Mouse (Mus musculus) heart, postnatal 10 days (tissue): ENCODE results near the gene Fgf11. TPM values are rescaled to one million over a fixed set of nuclear protein-coding genes. Genes with fewer than 3 reads are reported as not detected.
A peak's percentile ranks its signal among the peaks of the same experiment; 100 is the strongest.

Experiments
- DNase-seq, 2 experiments: peaks; one replicate each; pipeline ENCODE4 v3.0.0; 2021
- intact Hi-C: fragments of 180-260 bp; cut with DNase I; formaldehyde crosslinking; loops from one replicate; pipeline ENCODE4 v1.15.1; 2025
- total RNA-seq, 2 experiments: library from RNA; stranded (reverse); gene quantifications; 2 replicates each; pipeline ENCODE4 v1.2.3; 2021

Gene Fgf11
- total RNA-seq, 2 experiments from 2014 or later: 1.9 to 3.5 TPM

DNA sequence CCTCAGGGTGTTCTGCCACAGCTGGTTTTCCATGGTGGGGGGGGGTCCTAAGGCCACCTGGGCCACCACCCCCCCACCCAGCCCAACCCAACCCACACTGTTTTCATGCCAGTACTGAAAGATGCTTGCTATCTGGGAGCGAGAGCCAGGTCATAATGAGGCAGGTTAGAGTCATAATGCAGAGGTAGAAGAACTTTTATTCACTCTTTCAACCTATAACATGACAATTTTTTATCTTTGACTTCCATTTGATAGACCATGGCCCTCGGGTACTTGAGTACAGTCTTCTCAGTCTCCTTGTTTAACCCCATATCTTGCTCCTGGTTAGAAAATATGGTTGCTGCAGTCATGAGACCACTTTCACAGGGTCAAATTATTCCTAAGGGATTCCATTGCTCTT, 16.7 kb upstream of the Fgf11 start, which contains the start of gene Spem2:
Gene Spem2, minus strand, starts transcription at position 101 of the 400 bp plus-strand sequence.
- DNase-seq: no peak
- intact Hi-C loops: no loop called here

DNA sequence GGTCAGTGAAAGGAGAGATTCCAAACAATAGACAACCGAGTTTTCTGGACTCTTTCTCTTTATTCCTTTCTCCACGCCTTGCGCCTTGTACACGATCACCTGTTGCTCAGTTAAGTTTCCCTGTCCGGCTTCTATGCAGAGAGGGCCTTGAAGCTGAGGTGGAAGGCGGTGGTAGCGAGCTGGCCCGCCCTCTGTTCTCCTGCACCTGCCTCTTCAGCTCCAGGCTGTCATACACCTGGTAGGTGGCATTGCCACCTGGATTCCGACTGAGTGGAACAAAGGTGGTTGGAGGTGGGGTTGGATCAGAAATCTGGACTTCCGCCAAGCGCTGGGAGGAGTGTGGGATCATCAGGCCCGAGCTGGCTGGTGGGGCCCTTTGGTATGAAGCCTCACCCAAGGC, 14.9 kb upstream of the Fgf11 start:
- intact Hi-C loops: no loop called here
- no peak for DNase-seq

DNA sequence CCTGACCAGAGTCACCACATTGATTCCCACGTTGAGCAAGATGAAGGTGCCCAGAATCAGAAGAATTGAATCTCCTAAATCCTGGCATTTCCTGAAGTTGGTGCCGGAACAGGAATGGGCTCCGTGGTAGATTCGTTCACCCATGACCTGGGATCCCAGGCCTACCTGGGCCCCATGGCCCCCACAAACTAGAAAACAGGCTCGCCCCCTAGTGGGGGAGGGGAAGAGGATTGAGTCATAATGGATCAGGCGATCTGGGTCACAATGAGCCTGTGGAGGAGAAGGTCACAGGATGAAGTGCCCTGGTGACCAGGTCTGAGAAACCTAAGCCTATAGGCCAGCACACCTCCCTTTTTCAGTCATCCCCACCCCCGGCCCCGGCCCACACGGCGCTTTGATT, 13.5 kb upstream of the Fgf11 start, which contains the start of gene Gm39566:
Gene Gm39566, minus strand, starts transcription at position 144 of the 400 bp plus-strand sequence.
- intact Hi-C loops: no loop called here
- no peak for DNase-seq

DNA sequence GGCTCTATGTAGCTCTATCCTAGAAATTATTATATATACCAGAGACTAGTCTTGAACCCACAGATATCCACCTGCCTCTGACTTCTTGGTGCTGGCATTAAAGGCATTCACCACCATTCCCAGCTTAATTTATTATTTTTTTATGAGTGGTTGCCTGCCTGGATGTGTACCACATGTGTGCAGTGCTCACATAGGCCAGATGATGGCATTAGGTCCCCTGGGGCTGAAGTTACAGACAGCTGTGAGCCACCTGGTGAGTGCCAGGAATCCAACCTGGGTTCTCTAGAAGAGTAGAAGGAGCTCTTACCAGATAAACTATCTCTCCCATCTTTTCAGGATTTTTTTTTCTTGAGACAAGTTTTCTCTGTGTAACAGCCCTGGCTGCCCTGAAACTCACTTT, 8.6 kb upstream of the Fgf11 start:
- DNase-seq: no peak
- intact Hi-C loops: no loop called here

DNA sequence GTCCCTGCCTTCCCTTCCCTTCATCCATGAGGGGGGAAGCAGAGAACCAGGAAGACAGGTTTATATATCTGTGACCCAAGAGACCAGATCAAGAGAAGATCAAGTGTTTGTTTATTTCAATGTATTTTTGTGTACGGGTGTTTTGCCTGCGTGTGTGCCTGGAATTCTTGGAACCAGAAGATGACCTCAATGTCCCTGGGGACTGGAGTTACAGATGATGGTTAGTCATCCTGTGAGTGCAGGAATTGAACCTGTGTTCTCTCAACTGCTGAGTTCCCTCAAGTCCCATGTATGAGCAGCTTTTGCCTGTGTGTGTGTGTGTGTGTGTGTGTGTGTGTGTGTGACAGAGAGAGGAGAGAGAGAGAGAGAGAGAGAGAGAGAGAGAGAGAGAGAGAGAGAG, 6.0 kb upstream of the Fgf11 start:
- DNase-seq: no peak
- intact Hi-C loops: no loop called here

DNA sequence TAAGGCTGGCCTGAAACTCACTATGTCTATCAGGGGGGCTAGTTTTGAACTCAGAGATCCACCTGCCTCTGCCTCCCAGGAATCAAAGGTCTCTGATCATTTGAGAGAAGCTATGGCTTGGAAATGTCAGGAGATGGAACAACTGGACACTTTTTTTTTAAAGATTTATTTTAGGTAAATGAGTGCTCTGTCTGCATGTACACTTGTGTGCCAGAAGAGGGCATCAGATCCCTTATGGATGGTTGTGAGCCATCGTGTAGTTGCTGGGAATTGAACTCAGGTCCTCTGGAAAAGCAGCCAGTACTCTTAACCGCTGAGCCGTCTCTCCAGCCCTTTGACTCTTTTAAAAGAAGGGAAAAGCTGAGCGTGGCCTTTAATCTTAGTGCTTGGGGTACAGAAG, 4.7 kb upstream of the Fgf11 start:
- intact Hi-C loops: no loop called here
- no peak for DNase-seq

DNA sequence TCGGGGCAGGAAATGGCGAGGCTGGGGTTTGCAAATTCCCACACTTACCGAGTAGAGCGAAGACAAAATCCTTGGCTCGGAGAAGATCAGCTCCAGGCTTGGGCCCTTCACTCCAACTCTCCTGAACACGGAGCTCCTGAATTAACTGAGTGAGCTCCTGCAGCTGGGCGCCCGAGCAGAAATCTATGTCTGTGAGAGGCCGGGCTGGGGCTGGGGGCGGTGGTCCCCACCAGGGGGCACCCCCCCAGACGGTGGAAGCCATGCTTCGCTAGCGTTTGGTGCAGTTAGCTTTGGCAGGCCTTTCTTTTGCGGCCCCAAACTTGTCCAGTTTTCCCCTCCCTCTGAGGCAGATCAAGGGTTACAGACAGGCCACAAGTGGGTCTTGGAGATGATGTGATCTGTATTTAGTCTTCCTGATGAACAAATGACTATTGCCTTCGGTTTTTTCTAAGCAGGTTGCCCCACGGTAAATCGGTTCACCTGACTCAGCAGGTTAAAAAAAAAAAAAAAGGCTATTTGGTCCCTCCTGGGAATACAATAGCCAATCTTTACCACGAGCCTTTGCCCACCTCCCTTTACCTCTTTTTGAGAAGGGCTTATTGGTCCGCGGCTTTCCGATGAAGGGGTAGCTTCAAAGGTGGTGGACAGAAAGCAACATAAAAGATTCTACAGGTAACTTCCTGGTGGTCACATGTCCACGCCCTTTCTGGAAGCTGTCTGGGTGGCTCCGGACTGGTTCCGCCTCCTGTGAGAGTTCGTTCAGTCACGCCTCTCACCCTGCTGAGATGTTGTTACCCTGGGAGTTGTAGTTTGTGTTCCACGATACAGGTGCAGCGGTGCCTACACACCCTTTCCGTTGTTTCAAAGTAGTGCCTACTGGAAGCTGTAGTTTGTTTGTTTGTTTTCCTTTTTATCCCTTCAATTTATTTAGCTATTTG, 3.6 kb upstream of the Fgf11 start, which contains the start of gene Tmem102:
Gene Tmem102, minus strand, starts transcription at position 653 of the 938 bp plus-strand sequence.
- DNase-seq: peak; percentile 19 to 34
- intact Hi-C loops: loop anchor here (2.0 kb wide), 1 partner anchor 72 kb away; no protein-coding TSS in a partner anchor

DNA sequence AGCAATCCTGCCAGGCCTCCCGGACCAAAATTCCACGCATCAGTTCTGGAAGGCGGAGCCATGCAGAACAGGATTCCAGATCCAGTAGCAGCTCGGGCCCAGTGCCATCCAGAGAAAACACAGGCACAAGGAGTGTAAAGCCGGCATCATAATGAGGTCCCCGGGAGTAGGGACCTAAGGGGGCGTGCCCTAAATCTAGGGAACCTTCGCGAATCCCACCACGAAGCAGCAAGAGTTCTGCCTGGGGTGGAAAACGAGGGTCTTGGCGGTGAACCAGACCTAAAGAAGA, 2.9 kb upstream of the Fgf11 start:
- DNase-seq: peak; percentile 36 to 51
- intact Hi-C loops: loop anchor here (2.0 kb wide), 1 partner anchor 72 kb away; no protein-coding TSS in a partner anchor

DNA sequence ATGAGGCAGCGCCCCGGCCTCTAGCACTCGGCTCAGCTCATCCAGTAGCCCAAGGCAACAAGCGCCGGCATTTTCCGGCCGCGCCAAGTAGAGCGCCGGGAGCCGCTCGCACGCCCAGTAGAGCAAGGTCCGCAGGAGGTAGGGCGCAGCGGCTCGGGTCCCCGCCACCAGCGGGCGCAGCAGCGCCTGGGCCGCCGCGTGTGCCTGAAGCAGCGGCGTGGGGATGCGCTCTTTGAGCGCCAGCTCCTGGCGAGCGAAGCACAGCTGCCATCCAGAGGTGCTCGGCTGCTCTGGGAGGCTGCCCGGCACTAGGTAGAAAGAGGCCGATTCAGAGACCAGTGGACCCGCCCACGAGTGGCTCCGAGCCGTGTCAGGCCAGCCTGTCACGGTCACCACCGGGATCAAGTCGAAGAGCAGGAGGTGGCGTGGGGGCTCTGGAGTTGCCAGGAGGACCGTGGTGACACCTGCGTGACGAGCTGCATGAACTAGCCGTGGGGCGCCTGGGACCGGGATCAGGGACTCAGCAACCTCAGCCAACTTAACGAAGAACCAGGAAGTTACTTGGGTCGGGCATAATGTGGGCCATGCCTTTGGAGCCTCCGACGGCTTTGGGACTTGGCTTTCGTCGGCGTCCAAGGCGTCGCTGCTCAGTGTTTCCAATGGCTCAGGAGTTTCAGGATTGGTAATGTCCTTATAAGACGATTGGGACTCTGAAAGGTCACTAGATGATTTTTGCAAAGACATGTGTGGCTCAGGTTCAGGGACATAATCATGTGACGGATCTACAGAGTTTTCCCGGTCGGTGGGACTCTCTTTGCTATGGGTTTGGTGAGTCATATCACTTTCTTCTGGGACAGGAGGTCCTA, 2.4 kb upstream of the Fgf11 start:
- intact Hi-C loops: loop anchor here (2.0 kb wide), 3 partner anchors 33 to 73 kb away; partner anchors contain the start of genes Nlgn2 and Zbtb4
- peak; percentile 80 to 84 for DNase-seq

DNA sequence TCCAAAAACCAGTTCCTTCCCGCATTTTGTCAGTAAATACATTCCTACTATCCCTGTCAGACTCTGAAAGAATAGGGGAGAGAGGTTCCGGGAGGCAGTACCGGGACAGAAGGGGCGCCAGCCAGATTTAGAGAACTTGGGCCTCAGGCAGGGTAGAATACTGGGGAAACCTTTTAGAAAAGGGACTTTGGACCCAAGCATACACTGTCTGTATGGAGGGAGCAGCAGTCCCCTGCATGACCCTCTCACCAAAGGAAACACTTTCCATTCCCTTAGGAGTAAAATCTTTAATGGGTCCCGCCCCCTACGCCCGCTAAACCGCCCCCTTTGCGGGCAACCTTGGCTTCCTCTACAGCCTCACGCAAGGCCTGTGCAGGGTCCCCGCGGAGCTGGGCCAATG, 1.7 kb upstream of the Fgf11 start:
- DNase-seq: no peak
- intact Hi-C loops: loop anchor here (2.0 kb wide), 2 partner anchors 33 to 39 kb away; partner anchors contain the start of genes Nlgn2 and Zbtb4

DNA sequence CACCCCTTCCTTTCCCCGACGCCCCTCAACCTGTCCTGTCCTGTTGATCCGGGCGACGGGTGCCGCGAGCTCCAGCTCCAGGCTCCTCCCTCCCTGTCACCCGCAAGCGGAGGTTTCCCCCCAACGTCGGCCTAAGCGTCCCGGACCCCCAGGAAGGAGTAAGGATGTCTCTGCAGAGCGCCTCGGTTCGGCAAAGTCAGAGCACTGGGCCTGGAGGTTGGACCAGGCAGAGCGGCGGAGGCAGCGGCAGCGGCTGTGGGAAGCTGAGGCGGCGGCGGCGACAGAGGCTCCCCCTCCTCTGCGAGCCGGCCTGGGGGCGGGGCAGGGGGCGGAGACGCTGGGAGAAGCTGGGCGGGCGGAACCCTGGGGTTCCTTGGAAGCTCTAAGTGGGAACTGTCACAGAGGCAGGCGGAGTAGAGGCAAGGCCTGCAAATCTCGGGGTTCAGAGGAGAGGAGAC, 1.0 kb upstream of the Fgf11 start:
- intact Hi-C loops: loop anchor here (2.0 kb wide), 2 partner anchors 34 to 38 kb away; partner anchors contain the start of genes Nlgn2 and Zbtb4
- DNase-seq: peak; percentile 88 to 89

DNA sequence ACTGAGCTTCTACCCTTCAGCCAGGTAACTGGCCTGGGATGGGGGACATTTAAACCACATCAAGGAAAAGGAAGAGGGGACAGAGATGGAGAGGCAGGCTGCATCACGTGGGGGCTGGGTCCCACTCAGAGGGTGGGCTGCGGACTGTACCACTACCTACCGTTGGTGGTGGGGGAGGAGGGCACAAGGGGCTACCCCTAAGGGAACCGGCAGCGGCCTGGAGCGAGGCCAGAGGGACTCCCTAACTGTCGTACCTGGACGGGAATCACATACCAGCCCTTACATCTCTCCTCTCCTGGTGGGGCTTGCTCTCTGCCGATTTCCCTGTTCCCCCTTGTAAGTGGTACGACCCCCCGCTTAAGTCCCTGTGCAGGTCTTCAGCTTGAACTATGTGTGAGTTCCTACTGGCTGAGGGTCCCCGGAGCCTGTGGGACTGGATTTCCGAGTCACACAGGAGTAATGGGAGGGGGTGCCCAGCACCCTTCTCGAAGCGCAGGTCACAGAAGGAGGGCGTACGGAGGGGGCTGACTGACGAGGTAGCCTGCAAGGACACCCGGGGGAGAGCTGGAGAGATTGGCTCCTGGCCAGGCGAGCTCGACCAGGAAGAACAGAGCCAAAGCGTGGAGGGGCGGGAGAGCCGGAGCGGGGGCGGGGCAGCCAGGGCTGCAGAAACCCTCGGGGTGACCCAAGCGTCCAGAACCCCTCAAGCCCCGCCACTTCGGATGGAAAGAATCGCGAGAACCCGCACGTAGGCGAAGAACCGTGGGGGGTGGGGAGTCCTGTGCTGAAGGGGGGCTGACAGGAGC, 1.1 kb downstream of the Fgf11 start:
- intact Hi-C loops: no loop called here
- peak; percentile 57 to 70 for DNase-seq

DNA sequence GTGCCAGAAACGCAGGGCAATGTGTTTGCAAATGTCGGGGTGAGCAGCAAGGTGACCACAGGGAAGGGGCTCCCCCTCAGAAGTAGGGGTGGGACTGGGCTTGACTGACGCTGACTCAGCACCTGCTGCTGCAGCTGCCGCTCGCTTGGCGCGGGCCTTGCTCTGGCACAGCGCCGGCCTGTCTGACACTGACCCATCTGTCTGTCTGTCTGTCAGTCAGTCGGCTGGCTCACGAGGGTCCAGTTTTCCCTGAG, 1.6 kb downstream of the Fgf11 start:
- intact Hi-C loops: no loop called here
- DNase-seq: peak; percentile 18 to 28

DNA sequence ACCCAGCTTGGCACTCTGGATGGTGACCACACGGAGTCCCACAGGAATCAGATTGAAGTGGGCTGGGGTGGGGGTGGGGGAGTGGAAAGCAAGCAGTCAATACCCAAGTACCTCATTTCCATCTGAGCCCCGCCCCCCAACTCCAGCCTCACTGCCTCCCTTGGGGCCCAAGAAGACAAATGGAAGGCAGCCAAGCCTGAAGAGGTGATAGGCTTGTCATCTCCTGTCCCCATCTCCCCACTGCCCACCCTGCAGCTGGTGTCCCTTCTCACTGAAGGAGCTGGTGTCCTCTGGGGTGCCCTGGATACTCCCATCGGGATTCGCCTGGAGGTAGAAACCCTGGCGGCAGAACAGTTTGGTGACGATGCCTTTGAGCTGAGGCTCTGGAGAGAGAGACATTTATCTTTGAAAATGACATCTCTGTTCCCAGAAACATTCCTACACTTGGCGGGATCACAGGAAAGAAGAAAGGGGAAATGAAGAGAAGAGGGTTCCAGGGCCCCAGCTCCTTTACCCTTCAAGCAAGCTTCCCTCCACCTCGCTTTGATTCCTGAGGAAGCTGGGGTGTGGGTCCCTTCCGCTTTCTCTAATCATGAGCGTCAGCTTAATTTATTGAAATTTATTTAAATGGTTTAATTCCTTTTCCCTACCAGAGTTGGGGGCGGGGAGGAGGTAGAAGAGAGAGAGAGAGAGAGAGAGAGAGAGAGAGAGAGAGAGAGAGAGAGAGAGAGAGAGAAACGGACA, 2.1 kb downstream of the Fgf11 start:
- peak in 1 of 2 experiments; percentile 25 for DNase-seq
- intact Hi-C loops: no loop called here

DNA sequence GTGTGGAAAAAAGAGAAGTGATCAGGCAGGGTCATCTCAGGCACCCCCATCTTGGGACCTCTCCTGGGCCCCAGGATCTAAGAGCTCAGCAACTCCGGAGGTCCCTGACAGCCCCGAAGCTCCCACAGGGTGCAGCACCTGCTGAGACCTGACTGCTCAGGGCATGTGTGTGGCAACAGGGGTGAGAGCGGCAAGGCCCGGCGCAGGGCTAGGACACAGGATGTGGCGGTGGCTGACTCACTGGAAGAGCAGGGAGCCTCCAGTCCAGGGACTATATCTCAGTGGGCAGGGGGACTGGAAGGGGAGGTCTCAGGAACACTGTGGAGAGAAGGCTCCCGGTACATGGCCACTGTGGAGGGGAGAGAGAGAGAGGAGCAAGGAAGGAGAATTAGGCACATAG, 3.7 kb downstream of the Fgf11 start:
- no peak for DNase-seq
- intact Hi-C loops: no loop called here

DNA sequence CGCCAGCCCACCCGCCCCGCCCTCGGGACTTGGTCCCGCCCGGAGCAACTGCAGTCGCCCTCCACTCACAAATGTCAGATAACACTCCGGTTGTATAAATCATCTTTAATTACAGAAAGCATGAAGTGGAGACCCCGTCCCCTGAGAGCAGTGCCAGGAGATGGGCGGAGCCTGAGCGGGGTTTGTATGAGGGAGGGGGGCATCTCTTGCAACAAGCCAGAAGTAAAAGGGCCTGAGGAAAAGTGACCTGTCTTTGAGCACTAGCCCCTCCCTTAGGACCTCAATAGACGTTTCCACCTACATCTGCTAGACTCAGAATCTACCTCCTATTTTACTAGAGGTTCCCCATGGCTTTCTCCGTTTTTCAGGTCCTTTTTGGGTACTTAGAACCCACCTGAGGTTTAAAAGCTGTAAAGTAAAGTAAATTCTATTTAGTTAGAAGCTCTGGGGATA, 5.6 kb downstream of the Fgf11 start:
- no peak for DNase-seq
- intact Hi-C loops: no loop called here

DNA sequence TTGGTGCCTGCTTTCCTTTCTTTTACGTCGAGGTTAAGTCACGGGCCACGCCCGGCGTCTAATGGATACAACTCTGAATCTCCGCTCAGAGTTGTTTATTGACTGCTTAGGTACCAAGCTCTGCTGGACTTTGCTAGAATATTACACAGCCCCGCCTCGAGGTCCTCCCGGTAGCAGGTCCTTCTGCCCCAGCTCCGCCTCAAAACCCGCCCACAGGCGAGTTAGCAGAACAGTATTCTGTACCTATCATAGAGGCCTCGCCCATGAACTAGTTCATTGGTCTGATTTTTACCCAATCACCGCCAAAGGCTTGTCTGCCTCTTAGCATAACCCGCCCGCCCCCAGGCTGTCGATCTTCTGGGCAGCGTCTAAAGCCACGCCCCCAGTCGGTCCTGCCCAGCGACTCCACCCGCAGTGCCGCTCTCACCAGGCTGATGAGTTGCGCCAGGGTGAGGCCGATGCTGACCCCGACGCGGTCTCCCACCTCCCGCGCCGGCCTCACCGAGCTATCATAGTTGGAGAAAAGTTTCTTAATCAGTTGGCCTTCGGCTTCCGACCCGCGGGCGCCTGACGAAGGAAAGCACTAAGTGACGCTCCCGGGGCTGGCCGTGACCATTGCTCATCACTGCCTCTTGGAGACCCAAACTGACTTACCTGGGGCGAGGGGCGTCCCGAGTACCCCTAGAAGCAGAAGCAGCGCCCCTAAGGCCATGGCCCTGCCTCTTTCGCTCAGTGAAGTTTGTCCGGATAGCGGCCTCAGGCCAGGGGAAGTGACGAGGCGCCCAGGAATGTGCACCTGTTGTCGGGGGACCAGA, 6.3 kb downstream of the Fgf11 start, which contains the start of gene Chrnb1:
Gene Chrnb1, minus strand, starts transcription at position 776 of the 815 bp plus-strand sequence.
- DNase-seq: peak; percentile 95 to 97
- intact Hi-C loops: no loop called here

DNA sequence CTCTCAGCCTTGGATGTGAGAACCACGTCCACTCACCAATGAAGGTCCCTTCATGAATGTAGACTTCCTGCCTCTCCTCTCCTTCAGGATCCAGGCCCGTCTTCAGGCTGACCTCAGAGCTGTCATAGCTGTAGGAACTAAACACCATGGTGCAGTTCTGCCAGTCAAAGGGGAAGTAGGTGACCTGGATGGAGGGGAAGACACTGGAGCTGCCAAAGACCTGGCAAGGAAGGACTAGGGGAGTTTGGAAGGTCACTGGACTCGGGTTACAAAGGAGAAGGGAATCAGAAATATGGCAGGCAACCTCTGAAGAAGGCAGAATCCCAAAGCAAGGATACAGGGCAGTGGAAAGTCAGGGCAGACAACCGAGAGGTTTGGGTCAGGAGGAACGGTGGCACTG, 8.2 kb downstream of the Fgf11 start:
- intact Hi-C loops: no loop called here
- DNase-seq: no peak

DNA sequence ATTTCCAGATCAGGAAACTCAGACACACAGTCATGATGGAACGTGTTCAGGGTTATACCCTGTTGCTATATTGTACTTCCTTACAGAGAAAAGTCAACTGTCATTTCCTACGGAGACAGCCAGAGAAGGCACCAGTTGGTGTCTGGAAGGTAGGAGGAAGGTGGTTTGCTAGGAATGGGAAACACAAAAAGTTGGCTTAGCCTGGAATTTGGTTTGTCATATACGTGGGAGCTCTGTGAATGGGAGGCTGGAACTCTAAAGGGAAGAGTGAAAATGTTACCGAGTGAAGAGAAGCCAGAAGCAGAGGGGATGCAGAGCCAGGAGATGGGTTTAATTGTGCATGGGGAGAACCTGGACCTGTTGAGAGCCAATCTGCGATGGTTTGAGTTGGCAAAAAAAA, 10.2 kb downstream of the Fgf11 start:
- no peak for DNase-seq
- intact Hi-C loops: no loop called here
